ENCODE assay signal across 27 mouse cellular contexts in the genomic region with DNA sequence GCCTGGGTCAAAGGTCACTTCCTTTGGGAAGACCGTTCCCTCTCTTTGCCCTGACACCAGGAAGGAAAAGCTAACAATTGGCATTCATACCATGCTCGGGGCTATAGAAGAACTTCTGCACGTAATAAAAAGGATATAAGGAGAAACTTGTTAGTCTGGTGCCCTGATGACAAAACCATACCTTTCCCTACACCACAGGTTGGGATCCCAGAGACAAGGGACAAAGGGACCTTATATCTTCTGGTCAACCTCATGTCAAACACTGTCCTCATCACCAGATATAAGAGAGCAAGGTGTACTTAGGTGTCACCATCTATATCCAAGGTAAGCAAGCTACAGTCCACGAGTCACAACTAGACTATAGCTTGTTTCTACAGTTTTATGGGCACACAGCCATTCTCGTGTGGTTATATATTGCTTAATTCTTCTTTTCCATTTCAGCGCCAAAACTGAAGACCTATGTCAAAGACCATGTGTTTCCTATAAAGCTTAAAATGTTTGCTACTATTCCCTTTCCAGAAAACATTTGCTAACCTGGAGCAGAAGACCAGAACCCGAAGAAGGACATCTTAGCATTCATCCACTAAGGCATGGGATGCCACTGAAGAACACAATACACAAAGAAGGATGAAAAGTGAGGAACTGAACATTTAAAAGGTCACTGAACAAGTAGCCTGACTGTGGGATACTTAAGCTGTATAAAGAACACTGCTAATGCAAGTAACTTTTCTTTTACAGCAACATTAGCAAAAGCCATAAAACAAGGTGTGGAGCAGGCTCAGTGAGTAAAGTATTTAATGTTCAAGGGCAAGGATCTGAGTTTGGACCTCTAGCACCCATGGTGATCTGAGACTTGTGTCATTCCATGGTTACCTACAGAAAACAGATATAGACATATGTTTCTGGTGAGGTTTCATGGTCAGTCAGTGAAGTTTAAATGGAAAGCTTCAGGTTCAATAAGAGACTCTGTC.
DNase-seq lines count a peak whose midpoint lies in the region; ATAC-seq lines count a peak whose summit lies in the region.
"Had no signal": no experiment of that assay in that cellular context is flagged by ENCODE, and none has a peak within 500 bp of the region (broad histone marks: within the 10 kb centered on the region; RNA-seq: fewer than 3 reads in every experiment).

No protein-coding gene starts in this region.

- H3K9ac ChIP-seq in intestine, embryonic 16.5 days (ENCODE audit: low read depth, low read length), result no peak overlapping the region
- no peak overlapping the region for H3K9ac ChIP-seq in hindbrain, embryonic 12.5 days
- H3K9ac ChIP-seq: embryonic facial prominence, embryonic 12.5 days; forebrain, embryonic 13.5 days; forebrain, postnatal 0 days; heart, embryonic 15.5 days; hindbrain, embryonic 14.5 days had no signal

- peak; percentile 26 for DNase-seq in embryo, embryonic 10.5 days (ENCODE audit: low spot score)
- DNase-seq in embryo, embryonic 11 days, result no peak
- peak; percentile 2 for DNase-seq in ZHBTc4 (ENCODE audit: low read depth, low spot score)
- DNase-seq in yolk sac, embryonic 10.5 days (ENCODE audit: low spot score), result peak; percentile 4
- DNase-seq in cerebellum, adult 18-20 months, result no peak
- no peak for DNase-seq in gastrocnemius, adult 18-20 months (ENCODE audit: low spot score)
- DNase-seq: adrenal gland, adult 2 months; adrenal gland, postnatal 25 days; cerebellum, adult 2 months; cerebellum, postnatal 10 days; forebrain, postnatal 0 days; gastrocnemius, adult 2 months; gastrocnemius, postnatal 25 days; heart, adult 11 months; heart, postnatal 14 days; kidney, adult 11 months; kidney, adult 9 months had no signal

- H3K27ac ChIP-seq in intestine, embryonic 16.5 days (ENCODE audit: low read length), result no peak overlapping the region
- H3K27ac ChIP-seq in hindbrain, embryonic 12.5 days, result no peak overlapping the region
- H3K27ac ChIP-seq: embryonic facial prominence, embryonic 12.5 days; forebrain, embryonic 13.5 days; gastrocnemius, adult 2 months; heart, embryonic 15.5 days; hindbrain, embryonic 14.5 days had no signal

- H3K4me1 ChIP-seq in intestine, embryonic 16.5 days (ENCODE audit: control insufficient read depth, insufficient read depth, low read length), result no peaks in the 10 kb centered on the region
- H3K4me1 ChIP-seq in hindbrain, embryonic 12.5 days, result no peaks in the 10 kb centered on the region
- H3K4me1 ChIP-seq: embryonic facial prominence, embryonic 12.5 days; forebrain, embryonic 13.5 days; heart, embryonic 15.5 days had no signal

- WGBS in intestine, embryonic 16.5 days, result 71% methylated on average over 7 of the region's 7 CpGs
- WGBS in hindbrain, embryonic 12.5 days, result 72% methylated on average over 7 of the region's 7 CpGs

- no peaks in the 10 kb centered on the region for H3K36me3 ChIP-seq in intestine, embryonic 16.5 days (ENCODE audit: control insufficient read depth, insufficient read depth, low read length)
- H3K36me3 ChIP-seq in hindbrain, embryonic 12.5 days, result no peaks in the 10 kb centered on the region
- H3K36me3 ChIP-seq: embryonic facial prominence, embryonic 12.5 days; G1E; heart, embryonic 15.5 days had no signal

- no peaks in the 10 kb centered on the region for H3K9me3 ChIP-seq in intestine, embryonic 16.5 days (ENCODE audit: control insufficient read depth, low read length)
- no peaks in the 10 kb centered on the region for H3K9me3 ChIP-seq in hindbrain, embryonic 12.5 days (replicated peaks)
- H3K9me3 ChIP-seq: embryonic facial prominence, embryonic 12.5 days; forebrain, embryonic 13.5 days; G1E; heart, embryonic 15.5 days had no signal

- no peak overlapping the region for H3K4me2 ChIP-seq in intestine, embryonic 16.5 days (ENCODE audit: low read depth, low read length)
- H3K4me2 ChIP-seq in hindbrain, embryonic 12.5 days (replicated peaks), result no peak overlapping the region
- H3K4me2 ChIP-seq: embryonic facial prominence, embryonic 12.5 days; forebrain, embryonic 13.5 days; heart, embryonic 11.5 days; heart, embryonic 15.5 days; hindbrain, embryonic 14.5 days had no signal

- peak; percentile 50; the same call in 1 of the 2 replicates for ATAC-seq in intestine, embryonic 16.5 days
- no peak for ATAC-seq in hindbrain, embryonic 12.5 days (ENCODE audit: low FRiP score)
- ATAC-seq: activated CD4-positive, CD25-positive, alpha-beta regulatory T cell, adult 4 months; CD4-positive, CD25-positive, alpha-beta regulatory T cell, adult 4 months; forebrain, embryonic 13.5 days; forebrain, postnatal 0 days had no signal

- no peak overlapping the region for H3K4me3 ChIP-seq in intestine, embryonic 16.5 days (ENCODE audit: low read length)
- no peak overlapping the region for H3K4me3 ChIP-seq in hindbrain, embryonic 12.5 days
- H3K4me3 ChIP-seq: embryonic facial prominence, embryonic 12.5 days; forebrain, embryonic 13.5 days; gastrocnemius, adult 2 months; heart, embryonic 15.5 days had no signal

- H3K27me3 ChIP-seq in intestine, embryonic 16.5 days (replicated peaks; ENCODE audit: control insufficient read depth, insufficient read depth, low read length), result no peaks in the 10 kb centered on the region
- H3K27me3 ChIP-seq in hindbrain, embryonic 12.5 days, result no peaks in the 10 kb centered on the region
- H3K27me3 ChIP-seq: embryonic facial prominence, embryonic 12.5 days; forebrain, embryonic 13.5 days; heart, embryonic 15.5 days had no signal

Comparison
In these comparisons a context has a peak if more than half of its experiments do, and no peak if none do; other contexts are left out.
1. DNase-seq: peak in embryo, embryonic 10.5 days (single experiment), ZHBTc4 (single experiment) and yolk sac, embryonic 10.5 days (single experiment); none in embryo, embryonic 11 days (single experiment), cerebellum, adult 18-20 months (0 of 2) and gastrocnemius, adult 18-20 months (single experiment).